Mouse (Mus musculus) liver, postnatal 0 days (tissue): ENCODE results near the gene Foxe1.

ENCODE experiments used
- CTCF ChIP-seq: sonication (generic); IDR thresholded peaks from 2 replicates; pipeline ENCODE4 v1.5.1; 2016; ENCODE audit warnings: antibody characterized with exemption, low read depth
- EP300 ChIP-seq: IDR thresholded peaks from 2 replicates; pipeline ENCODE4 v1.6.1; 2016; ENCODE audit warnings: antibody characterized with exemption, low read depth, mild to moderate bottlenecking

- TF ChIP-seq CTCF (peak; percentile 26; the same call in 1 of the 2 replicates), EP300 (no peak)
Measured at GRCm38 (mm10) chr4:46364360-46364759, 21.0 kb downstream of the Foxe1 start.
